In genomic region chr1:160329788-160330187, GRCm38 (mm10) we compare ENCODE assay signal across 16 mouse cellular contexts.
DNase-seq lines count a peak whose midpoint lies in the region; ATAC-seq and TF ChIP-seq lines count a peak whose summit lies in the region.
"Had no signal": no experiment of that assay in that cellular context is flagged by ENCODE, and none has a peak within 500 bp of the region (broad histone marks: within the 10 kb centered on the region; RNA-seq: fewer than 3 reads in every experiment).

No protein-coding gene starts in this region.

- DNase-seq in heart, postnatal 0 days (ENCODE audit: low spot score): no peak
- DNase-seq in heart, embryonic 10.5 days (ENCODE audit: low spot score): no peak
- DNase-seq in midbrain, embryonic 14.5 days: peak; percentile 23
- no peak for DNase-seq in midbrain, embryonic 10.5 days (ENCODE audit: low spot score)
- no peak for DNase-seq in forebrain, embryonic 11.5 days (ENCODE audit: low spot score)
- DNase-seq in adrenal gland, adult 2 months: no peak
- DNase-seq: adrenal gland, adult 8-10 months; cerebellum, adult 2 months; gastrocnemius, adult 2 months; lung, postnatal 36 days had no signal

- H3K4me3 ChIP-seq in heart, postnatal 0 days (ENCODE audit: low read depth, low read length): no peak overlapping the region
- H3K4me3 ChIP-seq in heart, embryonic 10.5 days: no peak overlapping the region
- H3K4me3 ChIP-seq in midbrain, embryonic 14.5 days (replicated peaks; ENCODE audit: low read depth, low read length): no peak overlapping the region
- H3K4me3 ChIP-seq in midbrain, embryonic 10.5 days: no peak overlapping the region
- H3K4me3 ChIP-seq in megakaryocyte, embryonic 14.5 days (replicated peaks): peak overlapping the region; percentile 75
- no peak overlapping the region for H3K4me3 ChIP-seq in forebrain, embryonic 11.5 days (ENCODE audit: low read depth, low read length)
- H3K4me3 ChIP-seq: gastrocnemius, adult 2 months; kidney, embryonic 15.5 days; limb, embryonic 13.5 days; neural tube, embryonic 15.5 days had no signal

- H3K27me3 ChIP-seq in heart, postnatal 0 days (ENCODE audit: control insufficient read depth, insufficient read depth, low read length): no peaks in the 10 kb centered on the region
- H3K27me3 ChIP-seq in heart, embryonic 10.5 days (ENCODE audit: insufficient read depth, poor library complexity, severe bottlenecking): no peaks in the 10 kb centered on the region
- H3K27me3 ChIP-seq in midbrain, embryonic 14.5 days (ENCODE audit: control insufficient read depth, insufficient read depth, low read length): no peaks in the 10 kb centered on the region
- H3K27me3 ChIP-seq in midbrain, embryonic 10.5 days (ENCODE audit: low read depth, poor library complexity, severe bottlenecking): no peaks in the 10 kb centered on the region
- H3K27me3 ChIP-seq in megakaryocyte, embryonic 14.5 days (replicated peaks): no peaks in the 10 kb centered on the region
- no peaks in the 10 kb centered on the region for H3K27me3 ChIP-seq in forebrain, embryonic 11.5 days (ENCODE audit: control insufficient read depth, insufficient read depth, low read length)
- H3K27me3 ChIP-seq: kidney, embryonic 15.5 days; limb, embryonic 13.5 days; neural tube, embryonic 15.5 days had no signal

- no peak overlapping the region for H3K9ac ChIP-seq in heart, postnatal 0 days (replicated peaks; ENCODE audit: low read depth, low read length)
- no peak overlapping the region for H3K9ac ChIP-seq in midbrain, embryonic 14.5 days (replicated peaks; ENCODE audit: low read length)
- no peak overlapping the region for H3K9ac ChIP-seq in forebrain, embryonic 11.5 days (ENCODE audit: low read length)
- H3K9ac ChIP-seq: kidney, embryonic 15.5 days; limb, embryonic 13.5 days; neural tube, embryonic 15.5 days had no signal

- TF ChIP-seq CTCF in heart, postnatal 0 days (IDR thresholded peaks at IDR 0.05; ENCODE audit: low read depth): 0 out of 2 replicates have a peak, but pooled peaks have one; percentile 19

- 68% methylated on average over 7 of the region's 7 CpGs for WGBS in heart, postnatal 0 days
- 60% methylated on average over 7 of the region's 7 CpGs for WGBS in heart, embryonic 10.5 days
- 58% methylated on average over 7 of the region's 7 CpGs for WGBS in midbrain, embryonic 14.5 days
- WGBS in midbrain, embryonic 10.5 days: 76% methylated on average over 7 of the region's 7 CpGs
- WGBS in forebrain, embryonic 11.5 days: 64% methylated on average over 7 of the region's 7 CpGs

- H3K9me3 ChIP-seq in heart, postnatal 0 days (replicated peaks; ENCODE audit: control insufficient read depth, low read length): no peaks in the 10 kb centered on the region
- no peaks in the 10 kb centered on the region for H3K9me3 ChIP-seq in heart, embryonic 10.5 days
- no peaks in the 10 kb centered on the region for H3K9me3 ChIP-seq in midbrain, embryonic 14.5 days (ENCODE audit: control insufficient read depth, low read length)
- no peaks in the 10 kb centered on the region for H3K9me3 ChIP-seq in midbrain, embryonic 10.5 days (replicated peaks)
- H3K9me3 ChIP-seq in megakaryocyte, embryonic 14.5 days: no peaks in the 10 kb centered on the region
- H3K9me3 ChIP-seq in forebrain, embryonic 11.5 days (ENCODE audit: control insufficient read depth, low read length): no peaks in the 10 kb centered on the region
- H3K9me3 ChIP-seq: kidney, embryonic 15.5 days; limb, embryonic 13.5 days; neural tube, embryonic 15.5 days had no signal

- no peak for TF ChIP-seq EP300 in heart, postnatal 0 days (IDR thresholded peaks at IDR 0.05; ENCODE audit: low read depth)

- H3K4me2 ChIP-seq in heart, postnatal 0 days (ENCODE audit: low read depth, low read length): no peak overlapping the region
- H3K4me2 ChIP-seq in midbrain, embryonic 14.5 days (ENCODE audit: low read length): no peak overlapping the region
- no peak overlapping the region for H3K4me2 ChIP-seq in forebrain, embryonic 11.5 days (ENCODE audit: low read depth, low read length, severe bottlenecking)
- H3K4me2 ChIP-seq: kidney, embryonic 15.5 days; limb, embryonic 13.5 days; neural tube, embryonic 15.5 days had no signal

- peaks cover 6% of the 10 kb centered on the region; the same call in 1 of the 2 replicates for H3K4me1 ChIP-seq in heart, postnatal 0 days (ENCODE audit: control insufficient read depth, insufficient read depth)
- peaks cover 8% of the 10 kb centered on the region for H3K4me1 ChIP-seq in heart, embryonic 10.5 days
- H3K4me1 ChIP-seq in midbrain, embryonic 14.5 days (ENCODE audit: control insufficient read depth, insufficient read depth, low read length): no peaks in the 10 kb centered on the region
- no peaks in the 10 kb centered on the region for H3K4me1 ChIP-seq in midbrain, embryonic 10.5 days
- H3K4me1 ChIP-seq in megakaryocyte, embryonic 14.5 days: peaks cover 86% of the 10 kb centered on the region
- H3K4me1 ChIP-seq in forebrain, embryonic 11.5 days (replicated peaks; ENCODE audit: control insufficient read depth, insufficient read depth, low read length): no peaks in the 10 kb centered on the region
- H3K4me1 ChIP-seq: neural tube, embryonic 15.5 days had no signal

- ATAC-seq in heart, postnatal 0 days (ENCODE audit: insufficient read depth, low read depth): no peak
- no peak for ATAC-seq in midbrain, embryonic 14.5 days (ENCODE audit: low FRiP score, low TSS enrichment)
- ATAC-seq in granulocyte monocyte progenitor cell, adult 5-6 weeks (replicated peaks; ENCODE audit: poor library complexity, severe bottlenecking): peak; percentile 71
- no peak for ATAC-seq in forebrain, embryonic 11.5 days (replicated peaks; ENCODE audit: low FRiP score)
- ATAC-seq: forebrain, embryonic 16.5 days had no signal

- no peaks in the 10 kb centered on the region for H3K36me3 ChIP-seq in heart, postnatal 0 days (replicated peaks; ENCODE audit: control insufficient read depth, insufficient read depth, low read length)
- no peaks in the 10 kb centered on the region for H3K36me3 ChIP-seq in heart, embryonic 10.5 days
- H3K36me3 ChIP-seq in midbrain, embryonic 14.5 days (ENCODE audit: control insufficient read depth, insufficient read depth, low read length): no peaks in the 10 kb centered on the region
- H3K36me3 ChIP-seq in midbrain, embryonic 10.5 days: no peaks in the 10 kb centered on the region
- H3K36me3 ChIP-seq in megakaryocyte, embryonic 14.5 days (replicated peaks; ENCODE audit: low read length): no peaks in the 10 kb centered on the region
- H3K36me3 ChIP-seq in forebrain, embryonic 11.5 days (ENCODE audit: control insufficient read depth, insufficient read depth, low read length): no peaks in the 10 kb centered on the region
- H3K36me3 ChIP-seq: kidney, embryonic 15.5 days; limb, embryonic 13.5 days; neural tube, embryonic 15.5 days had no signal

- H3K27ac ChIP-seq in heart, postnatal 0 days (ENCODE audit: low read depth): no peak overlapping the region
- H3K27ac ChIP-seq in heart, embryonic 10.5 days: no peak overlapping the region
- H3K27ac ChIP-seq in midbrain, embryonic 14.5 days (replicated peaks; ENCODE audit: low read depth, low read length): no peak overlapping the region
- no peak overlapping the region for H3K27ac ChIP-seq in midbrain, embryonic 10.5 days (replicated peaks)
- no peak overlapping the region for H3K27ac ChIP-seq in forebrain, embryonic 11.5 days (ENCODE audit: low read depth, low read length)
- H3K27ac ChIP-seq: gastrocnemius, adult 2 months; kidney, embryonic 15.5 days; limb, embryonic 13.5 days; neural tube, embryonic 15.5 days had no signal
